Mouse (Mus musculus) limb, embryonic 11.5 days (tissue): ENCODE measurements around the gene Arnt. TPM values are rescaled to one million over a fixed set of nuclear protein-coding genes. Genes with fewer than 3 reads are reported as not detected.

ENCODE experiments used
- ATAC-seq: fragments of 200-750 bp; cut with Nextera tagmentation; 2 replicates; pipeline ENCODE4 v1.8.0; 2017; ENCODE audit warnings: low read depth; ENCODE audit not compliant: insufficient number of reproducible peaks, low FRiP score, low TSS enrichment
- DNase-seq: peaks from one replicate; pipeline ENCODE4 v3.0.0-alpha.2; 2015; ENCODE audit warnings: low spot score
- H3K27ac ChIP-seq: fragments of 300-500 bp; sonication (generic); replicated peaks from 2 replicates; pipeline ENCODE4 v1.5.1; 2014; ENCODE audit warnings: low read depth, mild to moderate bottlenecking, low read length
- H3K27me3 ChIP-seq: fragments of 300-500 bp; sonication (generic); 2 replicates; pipeline ENCODE4 v1.6.1; 2014; ENCODE audit warnings: mild to moderate bottlenecking, low read length, mixed read lengths; ENCODE audit not compliant: control insufficient read depth, insufficient read depth
- H3K36me3 ChIP-seq: fragments of 300-500 bp; sonication (generic); 2 replicates; pipeline ENCODE4 v1.6.1; 2014; ENCODE audit warnings: mild to moderate bottlenecking, low read length, moderate library complexity, mixed read lengths; ENCODE audit not compliant: control insufficient read depth, insufficient read depth
- H3K4me1 ChIP-seq: fragments of 300-500 bp; sonication (generic); 2 replicates; pipeline ENCODE4 v1.6.1; 2014; ENCODE audit warnings: low read length, mixed read lengths; ENCODE audit not compliant: control insufficient read depth, insufficient read depth
- H3K4me2 ChIP-seq: fragments of 300-500 bp; sonication (generic); 2 replicates; pipeline ENCODE4 v1.6.1; 2014; ENCODE audit warnings: low read depth, mild to moderate bottlenecking, moderate library complexity; ENCODE audit not compliant: severe bottlenecking
- H3K4me3 ChIP-seq: fragments of 300-500 bp; sonication (generic); 2 replicates; pipeline ENCODE4 v1.5.1; 2014; ENCODE audit warnings: low read depth, low read length
- H3K9ac ChIP-seq: fragments of 300-500 bp; sonication (generic); 2 replicates; pipeline ENCODE4 v1.6.1; 2014; ENCODE audit warnings: mild to moderate bottlenecking, low read length
- H3K9me3 ChIP-seq: fragments of 300-500 bp; sonication (generic); 2 replicates; pipeline ENCODE4 v1.6.1; 2016; ENCODE audit warnings: low read length; ENCODE audit not compliant: control insufficient read depth
- WGBS: fragments of 180-500 bp; shearing (Covaris S2); extraction: QIAGEN DNeasy Blood & Tissue Kit; methylation state at CpG from one replicate; pipeline ENCODE4 v1.1.7; 2014; 5-methylcytosine and 5-hydroxymethylcytosine counted together
- polyA plus RNA-seq: library from polyadenylated mRNA; unstranded; fragments of >200 nt; fragmentation: Nextera tagmentation; extraction: Ambion mirVana; gene quantifications from 2 replicates; pipeline ENCODE4 v1.2.1, GENCODE M21; 2014

The Arnt gene
- 32.0 and 37.1 TPM in 2 replicates for polyA plus RNA-seq

DNA sequence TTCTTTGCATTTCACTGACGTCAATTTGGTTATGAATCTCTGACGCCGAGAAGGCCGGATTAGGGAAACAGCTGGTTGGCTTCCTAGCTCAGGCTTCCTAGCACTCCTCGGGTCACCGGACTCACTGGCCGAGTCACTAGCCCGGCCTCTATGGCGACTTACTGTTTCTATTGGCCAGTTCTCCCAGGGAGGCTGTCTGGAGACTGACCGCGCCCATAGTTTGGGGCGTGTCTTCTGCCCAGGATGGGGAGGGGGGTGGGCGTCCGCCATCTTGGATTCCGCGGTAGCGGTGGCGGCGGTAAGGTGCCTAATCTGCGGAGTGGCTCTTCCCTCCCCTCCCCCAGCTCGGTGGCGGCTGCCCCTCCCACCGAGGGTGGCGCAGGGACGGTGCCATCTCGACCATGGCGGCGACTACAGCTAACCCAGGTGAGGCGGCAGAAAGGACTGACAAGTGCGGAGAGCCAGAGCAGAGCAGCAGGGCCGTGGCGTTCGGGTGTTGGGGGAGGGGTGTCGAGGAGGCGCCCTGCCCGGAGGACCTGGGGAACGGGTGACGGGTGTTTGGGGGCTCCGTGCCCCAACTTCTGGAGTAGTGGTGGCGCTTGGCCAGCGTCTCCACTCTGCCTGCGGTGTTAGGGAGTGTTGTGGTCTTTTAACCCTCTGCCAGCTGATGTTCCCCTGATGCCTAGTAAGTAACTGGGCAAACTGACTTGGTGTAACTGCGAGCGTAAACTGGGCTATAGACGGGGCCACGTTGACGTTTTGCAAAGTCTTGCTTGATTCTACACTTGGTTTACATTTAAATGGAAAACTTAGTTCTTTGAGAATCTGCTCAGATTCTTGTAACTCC, at the start of gene Arnt:
TSS of gene Arnt (plus strand) at position 253 of the 847 bp plus-strand sequence.
- peak; percentile 93 for DNase-seq
- H3K4me1 ChIP-seq: 0 out of 2 replicates have a peak, but pooled peaks cover 3% of the 10 kb centered on the region
- WGBS: under 1% methylated on average over 47 of the region's 47 CpGs

DNA sequence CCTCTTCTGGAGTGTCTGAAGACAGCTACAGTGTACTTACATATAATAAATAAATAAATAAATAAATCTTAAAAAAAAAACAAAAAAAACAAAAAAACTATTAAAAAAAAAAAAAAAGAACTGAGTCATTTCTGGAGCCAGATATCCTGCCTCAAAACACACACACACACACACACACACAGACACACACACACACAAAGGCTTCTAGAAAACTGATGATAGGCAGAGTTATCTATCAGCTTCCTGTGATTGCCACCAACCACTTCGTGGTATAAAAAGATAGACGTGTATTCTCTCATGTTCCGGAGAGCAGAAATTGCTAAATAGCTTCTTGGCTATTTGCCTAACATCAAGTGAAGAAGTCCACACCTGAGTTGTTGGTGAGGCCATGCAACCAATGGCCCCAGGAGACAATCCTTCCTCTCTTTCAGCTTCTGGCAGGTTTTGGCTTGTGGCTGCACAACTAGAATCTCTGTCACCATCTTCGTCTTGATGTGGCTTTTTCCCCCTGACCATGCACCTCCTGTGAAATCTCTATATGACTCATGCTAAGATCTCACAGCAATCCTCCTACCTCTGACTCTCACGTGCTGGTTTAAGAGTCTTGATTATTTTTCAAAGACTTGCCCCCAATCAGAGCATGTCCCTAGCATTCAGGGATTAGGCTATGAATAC, 48.6 kb upstream of the Arnt start:
- Histone ChIP-seq H3K9ac (no peak overlapping the region), H3K27me3 (no peaks in the 10 kb centered on the region), H3K4me3 (no peak overlapping the region), H3K9me3 (no peaks in the 10 kb centered on the region), H3K36me3 (no peaks in the 10 kb centered on the region), H3K27ac (no peak overlapping the region), H3K4me1 (no peaks in the 10 kb centered on the region), H3K4me2 (no peak overlapping the region)
- ATAC-seq (no peak), DNase-seq (no peak)
- 84% methylated on average over 5 of the region's 5 CpGs for WGBS

More for the DNA sequence above, at the start of gene Arnt:
- Histone ChIP-seq H3K4me2 (peak within 1 kb of the TSS; percentile 69), H3K36me3 (0 out of 2 replicates have a peak, but pooled peaks cover 4% of the 10 kb centered on the region), H3K27ac (no peak within 1 kb of the TSS), H3K27me3 (no peaks in the 10 kb centered on the region), H3K4me3 (peak within 1 kb of the TSS; percentile 88), H3K9me3 (no peaks in the 10 kb centered on the region), H3K9ac (peak within 1 kb of the TSS; percentile 81)
- ATAC-seq: peak; percentile 99

DNA sequence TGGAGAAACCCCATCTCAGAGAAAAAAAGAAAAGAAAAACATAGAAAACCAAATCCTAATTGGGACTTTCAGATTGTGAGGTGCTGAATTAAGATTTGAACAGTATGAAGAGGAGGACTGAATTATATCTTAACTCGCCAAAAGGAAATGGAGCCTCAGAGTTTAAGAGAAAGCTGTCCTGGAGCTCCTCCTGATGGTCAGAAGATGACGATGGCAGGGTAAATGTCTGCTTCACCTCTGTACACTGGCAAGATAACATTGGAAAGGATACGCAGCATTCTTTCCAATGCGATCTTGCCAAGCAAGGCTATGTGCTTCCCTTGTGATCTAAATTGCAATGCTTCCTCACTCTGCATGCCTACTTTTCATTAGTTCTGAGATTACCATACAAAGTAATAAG, 39.8 kb upstream of the Arnt start:
- H3K36me3 ChIP-seq: no peaks in the 10 kb centered on the region
- no peaks in the 10 kb centered on the region for H3K27me3 ChIP-seq
- no peak for DNase-seq
- H3K9ac ChIP-seq: no peak overlapping the region
- no peak for ATAC-seq
- 94% methylated on average over 4 of the region's 4 CpGs for WGBS
- H3K4me1 ChIP-seq: no peaks in the 10 kb centered on the region
- H3K9me3 ChIP-seq: peaks cover 4% of the 10 kb centered on the region; the same call in 1 of the 2 replicates
- H3K4me2 ChIP-seq: no peak overlapping the region
- H3K27ac ChIP-seq: no peak overlapping the region
- no peak overlapping the region for H3K4me3 ChIP-seq

DNA sequence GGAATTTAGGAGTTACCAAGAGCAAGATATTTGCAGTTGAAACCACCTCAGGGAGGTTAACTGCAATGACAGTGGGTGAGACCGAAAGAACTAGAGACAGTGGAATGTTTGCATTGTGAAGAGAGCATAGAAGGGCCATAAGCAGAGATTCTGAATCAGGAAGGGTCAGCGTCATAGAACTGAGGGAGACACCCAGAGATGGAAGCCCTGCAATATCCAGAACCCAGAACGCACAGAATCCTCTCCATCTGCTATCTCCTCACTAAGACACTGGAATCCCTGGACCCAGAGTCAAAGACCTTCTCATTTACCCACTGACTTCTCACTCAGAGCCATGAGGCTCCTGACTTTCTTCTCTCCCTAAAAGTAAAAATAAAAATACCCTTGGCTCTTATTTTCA, 31.4 kb upstream of the Arnt start, which contains the start of gene 4930558C23Rik:
TSS of gene 4930558C23Rik (minus strand) at position 101 of the 400 bp plus-strand sequence.
- H3K27ac ChIP-seq: no peak within 1 kb of the TSS
- DNase-seq: no peak
- no peak within 1 kb of the TSS for H3K4me2 ChIP-seq
- ATAC-seq: no peak
- H3K9me3 ChIP-seq: no peaks in the 10 kb centered on the region
- no peaks in the 10 kb centered on the region for H3K36me3 ChIP-seq
- H3K27me3 ChIP-seq: no peaks in the 10 kb centered on the region
- no peak within 1 kb of the TSS for H3K4me3 ChIP-seq
- H3K9ac ChIP-seq: no peak within 1 kb of the TSS
- WGBS: 88% methylated on average over 3 of the region's 3 CpGs
- H3K4me1 ChIP-seq: no peaks in the 10 kb centered on the region

DNA sequence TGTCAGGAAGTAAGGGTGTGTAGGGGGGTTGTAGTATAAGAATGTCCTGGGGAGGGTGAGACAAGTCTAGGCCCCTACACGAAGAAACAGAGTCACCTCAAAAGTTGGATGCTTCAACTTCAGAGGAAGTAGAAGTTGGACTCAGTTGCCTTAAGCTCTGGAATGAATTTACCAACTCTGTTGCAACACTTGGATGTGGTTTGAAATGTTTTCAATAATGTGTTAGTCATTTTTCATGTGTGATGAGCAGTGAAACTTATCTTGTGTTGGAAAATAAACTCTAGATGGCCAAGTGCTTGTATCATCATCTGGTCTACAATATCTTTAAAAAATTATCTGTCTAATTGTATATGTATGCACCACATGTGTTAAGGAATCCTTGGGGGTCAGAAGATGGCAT, 26.5 kb upstream of the Arnt start:
- WGBS: 83% methylated on average over 1 of the region's 1 CpGs
- Histone ChIP-seq H3K4me1 (no peaks in the 10 kb centered on the region), H3K27ac (no peak overlapping the region), H3K4me3 (no peak overlapping the region), H3K9me3 (no peaks in the 10 kb centered on the region), H3K27me3 (no peaks in the 10 kb centered on the region), H3K9ac (no peak overlapping the region), H3K4me2 (no peak overlapping the region), H3K36me3 (no peaks in the 10 kb centered on the region)
- DNase-seq: no peak
- ATAC-seq: no peak

DNA sequence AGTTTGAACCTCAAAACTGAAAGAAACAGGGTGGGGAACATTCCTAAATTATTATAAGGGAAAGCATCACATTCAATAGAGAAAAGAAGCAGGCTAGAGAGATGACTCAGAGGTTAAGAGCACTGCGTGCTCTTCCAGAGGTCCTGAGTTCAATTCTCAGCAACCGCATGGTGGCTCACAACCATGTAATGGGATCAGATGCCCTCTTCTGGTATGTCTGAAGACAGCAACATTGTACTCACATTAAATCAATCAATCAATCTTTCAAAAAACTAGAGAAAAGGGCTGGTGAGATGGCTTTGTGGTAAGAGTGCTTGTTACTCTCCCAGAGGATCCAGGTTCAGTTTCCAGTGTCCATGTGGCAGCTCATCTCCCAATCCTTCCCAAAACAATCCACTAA, 25.3 kb upstream of the Arnt start:
- no peak for DNase-seq
- no peak overlapping the region for H3K27ac ChIP-seq
- no peak overlapping the region for H3K4me2 ChIP-seq
- H3K27me3 ChIP-seq: no peaks in the 10 kb centered on the region
- no peaks in the 10 kb centered on the region for H3K36me3 ChIP-seq
- no peaks in the 10 kb centered on the region for H3K4me1 ChIP-seq
- H3K4me3 ChIP-seq: no peak overlapping the region
- H3K9ac ChIP-seq: no peak overlapping the region
- no peak for ATAC-seq
- H3K9me3 ChIP-seq: no peaks in the 10 kb centered on the region
- 94% methylated on average over 2 of the region's 2 CpGs for WGBS

DNA sequence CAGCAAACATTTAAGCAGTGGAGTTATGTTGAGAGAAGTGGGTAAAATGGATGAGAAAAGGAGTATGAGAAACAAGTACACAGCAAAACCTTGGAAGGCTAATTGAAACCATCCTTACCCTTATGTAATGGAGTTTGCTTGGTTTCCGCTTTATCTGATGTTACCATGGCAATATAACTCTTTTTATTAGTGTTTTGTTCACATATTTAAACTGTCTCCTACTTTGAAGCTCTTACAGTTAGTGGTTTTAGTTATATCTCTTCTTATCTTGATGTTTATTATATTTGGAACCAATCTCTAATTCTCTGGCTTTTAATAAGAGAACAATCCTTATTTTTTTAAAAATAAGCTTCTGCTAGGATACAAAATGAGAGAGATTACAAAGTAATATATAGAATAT, 21.9 kb upstream of the Arnt start:
- ATAC-seq (no peak), DNase-seq (no peak)
- Histone ChIP-seq H3K4me3 (no peak overlapping the region), H3K36me3 (no peaks in the 10 kb centered on the region), H3K4me1 (no peaks in the 10 kb centered on the region), H3K27me3 (no peaks in the 10 kb centered on the region), H3K9ac (no peak overlapping the region), H3K9me3 (no peaks in the 10 kb centered on the region), H3K27ac (no peak overlapping the region), H3K4me2 (no peak overlapping the region)
- WGBS: 79% methylated on average over 1 of the region's 1 CpGs

DNA sequence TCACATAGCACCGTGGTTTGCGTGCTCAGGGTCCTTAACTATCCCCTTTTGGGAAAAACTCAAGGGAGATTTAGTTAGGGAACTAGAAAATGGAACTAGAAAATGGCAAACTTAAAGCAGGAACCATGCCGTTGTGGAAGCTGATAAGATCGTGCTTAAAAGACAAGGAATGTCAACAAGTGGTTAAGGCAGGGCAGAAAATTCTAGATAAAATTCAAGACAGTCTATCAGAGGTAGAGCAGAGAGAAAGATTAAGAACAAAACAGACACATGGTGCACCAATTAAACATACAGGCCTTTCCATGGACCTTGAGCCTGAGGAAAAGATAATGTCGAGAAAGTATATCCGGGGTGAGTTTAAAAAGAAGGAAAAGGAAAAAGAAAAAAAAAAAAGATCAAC, 16.3 kb upstream of the Arnt start:
- Histone ChIP-seq H3K4me1 (no peaks in the 10 kb centered on the region), H3K27me3 (no peaks in the 10 kb centered on the region), H3K36me3 (no peaks in the 10 kb centered on the region), H3K9ac (no peak overlapping the region), H3K9me3 (no peaks in the 10 kb centered on the region; the same call in 1 of the 2 replicates), H3K4me3 (no peak overlapping the region), H3K27ac (no peak overlapping the region), H3K4me2 (no peak overlapping the region)
- DNase-seq (no peak), ATAC-seq (no peak)
- WGBS: 92% methylated on average over 6 of the region's 6 CpGs
